Mouse (Mus musculus) bone marrow, adult 2 months (tissue): ENCODE data around the gene Nav2.

Source experiments
- CTCF ChIP-seq: fragments of 200-500 bp; IDR thresholded peaks from 2 replicates; pipeline ENCODE4 v1.5.1; 2011; ENCODE audit warnings: low read length, control low read depth; ENCODE audit not compliant: control insufficient read depth, insufficient read depth
- POLR2A ChIP-seq: fragments of 200-500 bp; IDR thresholded peaks from 2 replicates; pipeline ENCODE4 v1.6.1; 2011; ENCODE audit warnings: low read depth, mild to moderate bottlenecking, control low read depth, low read length, borderline replicate concordance; ENCODE audit not compliant: control insufficient read depth

- TF ChIP-seq POLR2A (no peak), CTCF (no peak)
Observed at GRCm38 (mm10) chr7:49006886-49007285, 98.4 kb downstream of the Nav2 start.
